Mouse (Mus musculus) Patski (cell line): ENCODE results near the gene Man1c1. TPM values are rescaled to one million over a fixed set of nuclear protein-coding genes. Genes with fewer than 3 reads are reported as not detected.

Experiments
- ATAC-seq: fragments of 100-300 bp; one replicate; pipeline ENCODE4 v1.8.0; 2021
- CTCF ChIA-PET: fragments of 350-600 bp; sonication (Branson Sonifier 250); formaldehyde crosslinking; loops from one replicate; lab custom pipeline; 2022; ENCODE audit warnings: inconsistent platforms; lab: Charles Lee
- POLR2A ChIA-PET: fragments of 350-600 bp; sonication (Branson Sonifier 250); formaldehyde crosslinking; loops from one replicate; lab custom pipeline; 2022; ENCODE audit warnings: antibody characterized with exemption, inconsistent platforms; lab: Charles Lee
- DNase-seq: peaks from one replicate; pipeline ENCODE4 v3.0.0-alpha.2; 2011; ENCODE audit warnings: low read depth, low spot score
- H3K27me3 ChIP-seq: fragments of 371-371 bp; one replicate; pipeline ENCODE4 v1.5.1; 2021
- CTCF ChIP-seq: fragments of 100-300 bp; IDR thresholded peaks from one replicate; pipeline ENCODE4 v1.5.1; 2021
- in situ Hi-C: fragments of 300-500 bp; cut with MboI; formaldehyde crosslinking; loops from 3 replicates; pipeline ENCODE4 v1.11.1; 2018; ENCODE audit warnings: low pct_unique_long_range_greater_than_20kb, mixed read lengths
- polyA plus RNA-seq: library from polyadenylated mRNA; unstranded; gene quantifications from one replicate; pipeline ENCODE4 v1.2.3, GENCODE M21; 2021

Man1c1 gene
- polyA plus RNA-seq, 1 experiment from 2014 or later = 16.2 TPM

DNA sequence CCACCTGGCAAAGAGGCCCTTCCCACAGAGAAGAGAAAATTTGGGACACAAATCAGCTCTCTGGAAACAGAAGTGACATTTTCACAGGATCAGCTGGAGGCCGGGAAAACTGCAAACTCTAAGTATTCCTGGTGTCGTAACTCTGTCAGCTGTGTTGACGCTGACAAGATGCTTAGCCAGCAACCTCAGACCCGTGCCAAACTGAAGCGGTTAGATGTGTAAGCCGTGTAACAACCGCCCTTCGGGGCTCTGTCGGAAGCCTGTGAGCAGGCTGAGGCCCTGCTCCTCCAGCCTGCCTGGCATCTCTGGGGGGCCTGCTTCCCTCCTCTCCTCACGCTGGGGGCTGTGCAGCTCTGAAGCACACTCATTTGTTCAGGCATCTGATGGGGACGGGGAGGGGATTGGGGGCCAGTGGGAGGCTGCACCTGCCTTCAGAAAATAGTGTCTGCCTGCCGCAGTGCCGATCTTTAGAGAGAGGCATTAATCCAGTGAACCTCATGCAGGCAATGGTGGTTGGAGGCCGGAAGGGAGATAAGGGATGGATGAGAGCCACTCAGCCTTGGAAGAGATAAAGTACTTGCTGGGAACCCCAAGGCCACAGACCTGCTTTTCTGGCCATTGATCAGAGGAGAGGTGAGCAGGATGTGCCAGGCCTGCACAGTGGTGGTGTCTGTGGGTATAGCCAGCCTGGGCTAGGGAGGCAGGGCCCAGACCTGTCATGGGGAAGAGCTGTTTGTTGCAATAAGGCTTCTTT is 79.8 kb downstream of the Man1c1 start:
- DNase-seq = no peak
- POLR2A ChIA-PET = no interaction called here
- in situ Hi-C loops = no loop called here
- no peak for TF ChIP-seq CTCF
- no peak for ATAC-seq
- H3K27me3 ChIP-seq = no peaks in the 10 kb centered on the region
- CTCF ChIA-PET = interaction anchor here (1.4 kb wide), 1 partner anchor 37 kb away, joined by 3 read pairs; no protein-coding TSS in a partner anchor

DNA sequence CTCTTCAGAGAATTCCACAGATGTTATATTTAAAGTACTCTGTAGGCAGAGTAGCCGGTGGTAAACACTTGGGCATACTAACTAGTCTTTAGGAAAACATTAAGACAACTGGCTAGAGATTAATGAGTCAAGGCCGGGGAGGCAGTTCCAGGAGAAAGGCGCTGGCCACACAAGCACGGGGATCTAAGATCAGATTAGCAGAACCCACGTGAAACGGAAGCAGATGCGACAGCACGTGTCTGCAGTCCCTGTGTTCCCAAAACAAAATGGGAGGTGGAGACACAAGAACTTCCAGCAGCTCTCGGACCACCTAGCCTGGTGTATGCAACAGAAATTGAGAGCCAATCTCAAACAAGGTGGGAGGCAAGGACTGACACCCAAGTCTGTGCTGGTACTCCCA is 82.4 kb downstream of the Man1c1 start:
- no peaks in the 10 kb centered on the region for H3K27me3 ChIP-seq
- no peak for TF ChIP-seq CTCF
- POLR2A ChIA-PET = no interaction called here
- no peak for ATAC-seq
- no peak for DNase-seq
- CTCF ChIA-PET = no interaction called here
- in situ Hi-C loops = no loop called here

- ChIA-PET CTCF (no interaction called here), POLR2A (no interaction called here)
- in situ Hi-C loops = no loop called here
- ATAC-seq (no peak), DNase-seq (no peak)
- H3K27me3 ChIP-seq = no peaks in the 10 kb centered on the region
- no peak for TF ChIP-seq CTCF
Observed at GRCm38 (mm10) chr4:134620246-134620645, 83.8 kb downstream of the Man1c1 start.

DNA sequence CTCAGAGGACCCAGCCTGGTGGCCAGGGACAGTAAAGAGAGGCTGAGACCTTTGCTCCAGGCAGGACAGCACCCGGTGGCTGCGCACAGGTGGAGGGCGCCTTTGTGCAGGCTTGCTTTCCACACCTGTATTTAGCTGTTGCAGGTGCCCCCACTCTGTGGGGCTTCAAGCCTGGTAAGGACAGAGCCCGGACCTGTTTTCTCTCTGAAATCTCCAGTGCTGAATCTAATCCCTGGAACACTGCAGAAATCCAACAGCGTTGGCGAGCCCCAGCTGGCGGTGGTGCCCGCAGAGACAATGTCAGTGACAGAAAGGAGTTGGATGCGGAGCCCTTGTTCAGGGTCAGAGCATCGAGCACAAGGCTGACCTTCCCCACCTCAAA is 84.6 kb downstream of the Man1c1 start:
- ATAC-seq = no peak
- ChIA-PET CTCF (interaction anchor here (1.6 kb wide), 1 partner anchor 12 kb away, joined by 5 read pairs; no protein-coding TSS in a partner anchor), POLR2A (no interaction called here)
- DNase-seq = no peak
- in situ Hi-C loops = no loop called here
- no peak for TF ChIP-seq CTCF
- no peaks in the 10 kb centered on the region for H3K27me3 ChIP-seq

- ChIA-PET CTCF (interaction anchor here (0.8 to 1.6 kb wide), 2 partner anchors 11 to 12 kb away, joined by 3 to 5 read pairs; no protein-coding TSS in a partner anchor), POLR2A (no interaction called here)
- no peak for DNase-seq
- no peak for ATAC-seq
- H3K27me3 ChIP-seq = no peaks in the 10 kb centered on the region
- no peak for TF ChIP-seq CTCF
- in situ Hi-C loops = no loop called here
Observed at GRCm38 (mm10) chr4:134618810-134619488, 85.1 kb downstream of the Man1c1 start.

- POLR2A ChIA-PET = no interaction called here
- in situ Hi-C loops = no loop called here
- CTCF ChIA-PET = interaction anchor here (1.5 to 1.6 kb wide), 2 partner anchors 9 to 11 kb away, joined by 4 to 5 read pairs; no protein-coding TSS in a partner anchor
- ATAC-seq (no peak), DNase-seq (no peak)
- no peak for TF ChIP-seq CTCF
- H3K27me3 ChIP-seq = no peaks in the 10 kb centered on the region
Observed at GRCm38 (mm10) chr4:134617779-134618178, 86.3 kb downstream of the Man1c1 start.

DNA sequence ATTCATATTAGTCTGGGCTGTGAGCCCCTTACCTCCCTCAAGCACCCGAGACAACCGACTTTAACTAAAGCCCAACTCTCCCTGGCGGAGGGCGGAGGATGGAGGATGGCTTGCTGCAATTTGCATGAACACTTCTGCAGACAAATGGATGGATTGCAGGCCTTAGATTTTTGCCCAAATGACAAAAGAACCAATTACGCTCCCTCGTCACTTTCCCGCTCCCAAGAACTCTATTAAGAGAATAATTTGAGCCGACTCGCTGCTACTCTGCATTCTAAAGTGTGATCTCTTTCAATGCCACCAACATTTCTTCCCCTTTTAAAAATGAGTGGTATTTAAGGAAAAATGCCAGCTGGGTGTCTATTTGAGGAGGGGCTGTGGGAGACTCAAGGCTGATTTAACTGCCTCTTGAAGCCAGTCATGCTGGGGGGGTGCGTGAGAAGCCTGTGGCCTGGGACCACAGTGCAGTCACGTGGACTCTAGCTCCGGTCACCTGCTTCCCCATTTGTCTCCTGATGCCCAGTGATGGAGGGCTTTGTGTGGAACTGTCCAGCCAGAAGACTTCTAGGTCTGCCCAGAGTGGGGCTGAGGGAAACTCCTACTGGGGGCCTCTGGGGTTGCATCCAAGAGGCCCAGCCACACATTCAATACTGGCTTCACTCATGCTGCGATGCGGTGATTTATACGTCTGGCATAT is 88.0 kb downstream of the Man1c1 start:
- ATAC-seq = no peak
- no peak for TF ChIP-seq CTCF
- ChIA-PET CTCF (no interaction called here), POLR2A (no interaction called here)
- DNase-seq = no peak
- in situ Hi-C loops = no loop called here
- H3K27me3 ChIP-seq = no peaks in the 10 kb centered on the region

GRCm38 (mm10) chr4:134612070-134612667 is 91.9 kb downstream of the Man1c1 start:
- in situ Hi-C loops = no loop called here
- H3K27me3 ChIP-seq = no peaks in the 10 kb centered on the region
- DNase-seq (no peak), ATAC-seq (no peak)
- no peak for TF ChIP-seq CTCF
- CTCF ChIA-PET = no interaction called here
- POLR2A ChIA-PET = no interaction called here

DNA sequence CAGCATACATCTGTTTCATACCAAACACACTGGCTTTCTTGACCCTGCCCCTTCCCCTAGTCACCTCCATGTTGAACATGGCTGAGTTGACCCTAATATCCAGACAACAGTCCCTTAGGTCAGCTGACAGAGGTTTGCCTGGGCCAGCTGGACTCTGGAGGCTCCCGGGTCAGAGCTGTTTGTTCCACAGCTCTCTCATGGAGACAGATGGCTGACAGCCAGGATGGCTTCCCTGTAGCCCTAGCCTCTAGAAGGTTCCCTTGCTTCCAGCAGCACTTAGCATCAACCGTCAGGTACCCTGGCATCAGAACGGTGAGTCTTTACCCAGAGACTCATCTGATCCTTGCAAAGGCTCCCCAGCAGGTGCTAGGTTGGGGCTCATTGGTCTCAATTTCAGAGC is 93.5 kb downstream of the Man1c1 start:
- POLR2A ChIA-PET = no interaction called here
- no peak for DNase-seq
- in situ Hi-C loops = no loop called here
- ATAC-seq = no peak
- H3K27me3 ChIP-seq = no peaks in the 10 kb centered on the region
- CTCF ChIA-PET = no interaction called here
- no peak for TF ChIP-seq CTCF

- no peak for TF ChIP-seq CTCF
- no peak for ATAC-seq
- ChIA-PET POLR2A (no interaction called here), CTCF (interaction anchor here (1.6 kb wide), 1 partner anchor 11 kb away, joined by 5 read pairs; no protein-coding TSS in a partner anchor)
- DNase-seq = no peak
- no peaks in the 10 kb centered on the region for H3K27me3 ChIP-seq
- in situ Hi-C loops = no loop called here
Observed at GRCm38 (mm10) chr4:134607679-134608078, 96.4 kb downstream of the Man1c1 start.
